Mouse (Mus musculus): ENCODE results near the gene Plaur.

Gene Plaur

DNA sequence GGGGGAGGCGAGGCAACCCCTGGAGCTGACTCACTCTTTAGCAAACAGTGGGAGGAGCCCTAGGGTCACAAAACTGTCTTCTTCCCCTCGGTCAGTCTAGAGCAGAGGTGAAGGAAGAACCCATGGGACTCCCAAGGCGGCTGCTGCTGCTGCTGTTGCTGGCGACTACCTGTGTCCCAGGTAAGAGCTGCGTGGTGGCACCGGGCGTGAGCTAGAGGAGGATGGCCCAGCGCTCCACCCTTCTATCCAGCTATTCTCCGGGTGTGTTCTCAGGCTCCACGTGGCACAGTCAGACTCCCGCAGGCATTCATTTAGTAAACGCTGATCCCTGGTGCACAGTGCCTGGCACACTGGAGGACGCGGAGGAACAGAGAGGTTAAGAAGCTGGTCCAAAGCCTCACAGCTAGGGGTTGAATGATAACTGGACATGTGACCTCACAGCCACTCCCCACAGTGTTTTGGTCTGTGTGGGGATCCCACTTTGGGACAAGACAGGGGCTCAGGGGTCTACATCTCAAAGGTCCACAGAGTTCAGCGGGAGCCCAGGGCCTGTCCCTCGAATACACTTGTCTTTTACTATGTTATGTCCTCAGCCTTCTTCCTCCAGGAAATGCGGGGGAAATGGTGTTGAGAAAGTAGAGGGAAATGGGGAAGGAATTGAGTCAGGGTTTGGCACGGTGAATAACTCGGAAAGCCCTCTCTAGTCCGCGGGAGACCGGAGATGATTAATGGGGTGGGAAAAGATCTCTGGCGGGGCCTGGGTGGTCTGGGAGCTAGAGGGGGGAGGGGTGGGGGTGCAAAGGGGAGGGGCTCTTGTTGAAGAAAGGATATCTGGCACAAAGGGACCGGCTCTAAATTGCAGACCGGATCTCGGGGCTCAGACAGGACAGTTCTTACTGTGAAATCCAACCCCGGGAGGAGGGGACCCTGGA, at the start of gene Plaur:
Plaur (plus strand) TSS at position 97 of the 932 bp plus-strand sequence.
- DNase-seq (ENCODE audit: low spot score), result no peak

GRCm38 (mm10) chr7:24413630-24414029, 48.7 kb upstream of the Plaur start:
- DNase-seq (ENCODE audit: low spot score), result no peak

GRCm38 (mm10) chr7:24415261-24415660, 47.0 kb upstream of the Plaur start:
- DNase-seq (ENCODE audit: low spot score), result no peak

DNA sequence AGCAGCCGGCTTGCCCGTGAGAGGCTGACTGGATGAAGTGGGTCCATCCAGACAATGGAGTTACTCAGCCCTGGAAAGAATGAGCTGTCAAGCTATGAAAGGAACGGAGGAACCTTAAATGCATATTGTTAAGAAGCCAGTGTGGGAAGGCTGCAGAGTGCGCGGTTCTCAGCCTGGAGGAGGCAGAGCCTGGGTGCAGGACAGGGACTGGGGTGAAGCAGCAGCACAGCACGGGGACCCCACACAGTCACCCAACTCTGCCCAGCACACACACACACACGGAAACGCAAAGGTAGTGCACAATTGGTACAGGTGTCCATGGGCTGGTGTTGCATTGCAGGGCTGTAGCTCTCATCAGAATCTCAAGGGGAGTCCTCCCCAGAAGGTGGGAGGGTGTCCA, 42.7 kb upstream of the Plaur start:
- DNase-seq (ENCODE audit: low spot score), result no peak

DNA sequence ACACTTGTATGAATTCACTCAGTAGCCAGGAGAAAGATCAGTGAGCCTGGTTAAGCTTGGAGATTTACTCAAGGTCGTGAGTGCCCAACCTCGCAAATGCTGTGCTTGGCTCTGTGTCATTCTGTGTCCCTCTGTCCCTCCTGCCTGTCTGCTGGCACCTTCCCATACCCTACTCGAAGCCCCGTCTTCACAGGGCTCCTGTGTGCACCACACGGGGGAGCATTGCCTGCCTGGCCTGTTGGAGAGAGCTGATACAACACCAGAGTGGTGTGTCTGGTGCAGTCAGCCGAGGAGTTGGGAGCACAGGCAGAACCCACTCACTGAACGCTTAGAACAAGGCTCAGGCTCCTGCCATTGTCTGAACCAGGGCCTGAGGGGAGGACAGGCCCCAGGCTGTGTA, 40.6 kb upstream of the Plaur start:
- no peak for DNase-seq (ENCODE audit: low spot score)

- no peak for DNase-seq (ENCODE audit: low spot score)
These were observed 40.0 kb upstream of the Plaur start for GRCm38 (mm10) chr7:24422251-24422650.

GRCm38 (mm10) chr7:24423107-24423763, 39.0 kb upstream of the Plaur start:
- no peak for DNase-seq (ENCODE audit: low spot score)

- DNase-seq (ENCODE audit: low spot score), result peak; percentile 31
These were observed 38.1 kb upstream of the Plaur start for GRCm38 (mm10) chr7:24423956-24424732.

DNA sequence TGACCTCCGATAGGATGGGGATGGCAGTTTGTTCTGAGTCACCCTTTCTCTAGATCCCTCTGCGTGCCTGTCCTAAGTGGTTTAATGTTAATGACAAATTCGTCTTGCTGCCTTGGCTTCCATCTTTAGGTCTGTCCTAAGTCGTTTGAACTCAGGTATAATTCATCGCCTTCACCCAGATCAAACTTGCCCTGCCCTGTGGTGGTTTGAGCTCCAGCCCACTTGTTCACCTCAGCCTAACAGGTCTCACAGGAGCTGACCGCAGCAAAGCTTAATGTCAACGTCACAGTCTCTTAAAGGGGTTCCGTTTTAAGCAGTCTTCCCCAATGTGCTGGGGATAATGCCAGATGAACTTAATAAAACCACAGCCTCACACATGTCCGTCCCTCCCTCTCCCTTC, 36.4 kb upstream of the Plaur start:
- no peak for DNase-seq (ENCODE audit: low spot score)

DNA sequence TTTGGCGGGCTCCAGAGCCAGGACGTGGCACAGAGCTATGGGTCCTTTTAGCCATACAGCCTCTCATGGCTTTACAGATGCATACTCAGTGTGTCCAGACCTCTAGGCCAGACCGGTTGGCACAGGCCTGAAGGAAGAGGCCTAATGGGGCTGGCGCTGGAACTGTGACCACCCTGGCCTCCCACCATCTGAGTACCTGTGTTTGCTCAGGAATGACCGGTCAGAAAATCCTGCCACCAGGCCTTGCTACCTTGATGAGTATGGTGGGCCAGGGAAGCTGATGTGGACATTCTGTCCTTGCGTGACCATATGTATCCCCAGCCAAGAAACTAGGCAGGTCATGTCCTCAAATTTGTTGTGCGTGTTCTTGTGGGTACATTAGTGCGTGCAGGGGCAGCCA, 35.1 kb upstream of the Plaur start:
- DNase-seq (ENCODE audit: low spot score), result no peak

- DNase-seq (ENCODE audit: low spot score), result no peak
These were observed 33.6 kb upstream of the Plaur start for GRCm38 (mm10) chr7:24428725-24429124.

DNA sequence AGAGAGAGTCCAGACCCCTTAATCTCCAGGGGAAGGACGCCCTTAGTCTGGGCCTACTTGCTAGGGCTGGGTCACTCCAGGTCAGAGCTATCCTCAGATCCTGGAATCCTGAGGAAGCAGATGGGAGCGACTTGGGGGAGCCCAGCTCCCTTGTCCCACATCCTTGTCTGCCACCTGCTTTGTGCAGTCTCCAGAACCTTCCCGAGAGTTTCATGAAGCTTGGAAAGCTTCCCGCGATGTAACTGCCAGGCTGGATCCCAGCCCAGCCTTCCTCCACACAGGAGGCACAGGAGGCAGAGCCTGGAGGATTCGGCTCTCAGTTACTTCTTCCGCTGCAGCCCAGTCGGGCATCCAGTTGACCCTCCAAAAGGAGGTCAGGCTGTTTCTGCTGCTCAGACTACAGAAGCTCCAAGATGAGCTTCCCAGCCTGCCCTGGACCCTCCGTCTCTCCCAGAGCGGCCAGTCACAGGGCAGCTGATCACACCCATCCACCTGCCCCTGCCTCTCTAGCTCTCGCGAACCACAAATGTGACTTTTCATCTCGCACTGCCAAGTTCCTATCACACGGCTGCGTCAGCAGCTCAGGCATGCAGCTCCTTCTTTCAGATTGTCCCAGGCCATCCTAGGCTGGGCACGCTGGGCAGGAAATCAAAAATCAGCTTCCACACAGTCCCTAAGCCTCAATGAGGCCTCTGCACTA, 32.7 kb upstream of the Plaur start:
- peak; percentile 29 for DNase-seq (ENCODE audit: low spot score)

DNA sequence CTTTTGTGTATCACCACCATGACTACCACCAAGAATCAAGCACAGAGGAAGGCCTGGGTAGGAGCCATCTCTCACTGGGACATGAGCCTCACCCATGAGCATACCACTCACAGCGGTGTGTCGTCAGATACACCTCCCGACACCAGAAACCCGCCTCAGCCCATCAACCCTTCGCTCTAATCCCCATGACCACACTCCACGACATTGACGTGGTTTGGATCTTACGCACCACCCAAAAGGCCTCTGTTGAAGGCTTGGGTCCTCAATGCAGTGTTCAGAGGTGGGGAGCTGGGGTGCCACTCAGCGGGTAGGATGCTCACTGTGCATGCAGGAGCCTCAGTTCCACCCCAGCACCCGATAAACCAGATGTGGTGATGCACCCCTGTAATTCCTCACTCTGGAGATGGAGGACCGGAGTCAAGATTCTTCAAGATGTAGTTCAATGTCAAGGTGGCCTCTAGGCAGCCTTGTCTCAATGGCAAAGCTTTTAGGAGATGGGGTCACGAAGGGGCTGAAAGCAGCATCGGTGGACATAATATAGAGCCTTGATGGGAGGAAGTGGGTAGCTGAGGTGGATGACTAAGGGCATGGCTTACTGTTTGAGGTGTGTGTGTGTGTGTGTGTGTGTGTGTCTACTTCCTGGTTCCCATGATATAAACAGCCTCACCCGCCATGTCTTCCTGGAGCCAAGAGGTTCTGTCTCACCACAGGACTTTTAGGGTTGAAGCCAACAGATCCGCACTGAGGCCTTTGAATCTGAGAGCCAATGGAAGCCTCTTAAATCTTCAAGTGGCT, 31.5 kb upstream of the Plaur start:
- DNase-seq (ENCODE audit: low spot score), result no peak

DNA sequence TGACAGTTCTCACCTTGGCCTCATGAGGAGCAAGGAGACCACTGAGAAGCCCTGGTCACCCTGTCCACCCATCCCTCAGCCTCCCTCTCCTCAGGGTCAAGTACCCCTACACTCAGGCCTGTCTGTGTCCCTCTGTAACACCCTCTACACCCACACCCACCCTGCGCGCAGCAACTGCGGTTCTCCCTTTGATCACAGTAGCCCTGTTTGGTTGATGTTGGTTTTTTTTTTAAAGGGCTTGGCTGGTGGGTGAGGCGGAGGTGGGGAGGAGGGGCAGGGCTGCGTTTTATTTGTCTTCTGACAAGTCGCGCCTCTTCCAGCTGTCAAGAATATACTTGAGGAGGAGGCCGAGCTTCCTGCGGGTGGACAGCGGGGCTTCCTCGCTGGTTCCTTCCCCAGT, 30.6 kb upstream of the Plaur start:
- DNase-seq (ENCODE audit: low spot score), result no peak

DNA sequence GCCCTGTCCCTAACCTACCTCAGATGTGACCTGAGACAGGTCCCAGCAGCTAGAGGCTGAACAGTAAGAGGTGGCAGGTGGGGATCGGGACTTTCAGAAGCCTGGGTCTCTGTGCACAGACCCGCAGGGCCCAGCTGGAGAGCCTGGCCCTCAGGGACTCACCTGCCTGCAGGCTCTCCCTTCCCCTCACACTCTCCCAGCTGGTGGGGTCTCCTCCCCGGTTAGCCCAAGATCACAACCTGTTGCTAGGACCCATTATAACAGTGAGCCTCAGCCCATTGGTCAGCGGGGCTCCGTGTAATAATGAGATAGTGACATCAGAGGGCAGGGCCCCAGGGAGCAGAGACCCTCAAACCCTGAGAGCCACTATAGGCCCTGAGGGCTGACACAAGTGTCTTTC, 27.0 kb upstream of the Plaur start:
- DNase-seq (ENCODE audit: low spot score), result no peak

GRCm38 (mm10) chr7:24437981-24438380, 24.3 kb upstream of the Plaur start:
- DNase-seq (ENCODE audit: low spot score), result no peak

DNA sequence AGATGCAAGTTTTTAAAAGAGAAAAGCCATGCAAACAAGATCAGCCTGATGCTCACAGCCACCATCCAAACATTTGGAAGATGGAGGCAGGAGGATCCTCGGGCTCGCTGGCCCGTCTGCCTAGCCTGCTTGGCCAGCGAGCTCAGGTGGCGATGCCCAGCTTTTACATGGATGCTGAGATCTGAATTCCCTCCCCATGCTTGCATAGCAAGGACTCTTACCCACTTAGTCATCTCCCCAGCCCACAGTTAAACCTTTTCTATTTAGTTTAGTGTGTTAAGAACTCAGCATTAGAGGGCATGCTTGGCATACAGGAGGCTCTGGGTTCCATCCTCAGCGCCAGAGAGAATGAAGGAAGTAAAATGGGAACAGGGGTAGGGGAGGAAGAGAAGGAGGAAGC, 23.1 kb upstream of the Plaur start:
- no peak for DNase-seq (ENCODE audit: low spot score)

DNA sequence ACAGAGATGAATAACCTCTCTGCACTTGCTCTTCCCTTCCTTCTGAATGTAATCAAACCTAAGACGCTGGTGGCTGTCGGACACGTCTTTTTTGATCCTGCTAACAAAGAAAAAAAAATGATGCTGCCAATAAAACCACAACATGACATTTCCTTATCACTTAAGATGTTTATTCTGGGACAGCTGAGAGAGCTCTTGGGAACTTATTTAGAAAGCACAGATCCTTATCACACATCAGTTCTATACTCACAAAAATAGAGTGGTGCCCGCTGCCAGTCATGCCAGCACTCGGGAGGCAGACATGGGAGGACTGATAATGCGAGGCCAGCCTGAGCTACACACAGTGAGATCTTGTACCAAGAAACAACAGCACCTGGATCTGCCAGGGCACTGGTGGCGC, 22.4 kb upstream of the Plaur start:
- DNase-seq (ENCODE audit: low spot score), result no peak

- peak; percentile 43 for DNase-seq (ENCODE audit: low spot score)
These were observed 20.5 kb upstream of the Plaur start for GRCm38 (mm10) chr7:24441785-24442184.

GRCm38 (mm10) chr7:24442313-24442712, 20.0 kb upstream of the Plaur start:
- DNase-seq (ENCODE audit: low spot score), result no peak

GRCm38 (mm10) chr7:24445266-24445926, 16.9 kb upstream of the Plaur start:
- no peak for DNase-seq (ENCODE audit: low spot score)

All from ovary, postnatal 14 days (tissue).